Mouse (Mus musculus): Measurements from ENCODE around the gene Prss57.

Prss57 gene

GRCm38 (mm10) chr10:79807826-79808225 is 17.1 kb upstream of the Prss57 start:
- in situ Hi-C loops (cut with MboI, MseI): no loop called here

GRCm38 (mm10) chr10:79806972-79807371 is 16.2 kb upstream of the Prss57 start:
- in situ Hi-C loops (cut with MboI, MseI): no loop called here

- in situ Hi-C loops (cut with MboI, MseI): no loop called here
Measured at GRCm38 (mm10) chr10:79806331-79806730, 15.6 kb upstream of the Prss57 start.

- in situ Hi-C loops (cut with MboI, MseI): no loop called here
Measured at GRCm38 (mm10) chr10:79805636-79806035, 14.9 kb upstream of the Prss57 start.

DNA sequence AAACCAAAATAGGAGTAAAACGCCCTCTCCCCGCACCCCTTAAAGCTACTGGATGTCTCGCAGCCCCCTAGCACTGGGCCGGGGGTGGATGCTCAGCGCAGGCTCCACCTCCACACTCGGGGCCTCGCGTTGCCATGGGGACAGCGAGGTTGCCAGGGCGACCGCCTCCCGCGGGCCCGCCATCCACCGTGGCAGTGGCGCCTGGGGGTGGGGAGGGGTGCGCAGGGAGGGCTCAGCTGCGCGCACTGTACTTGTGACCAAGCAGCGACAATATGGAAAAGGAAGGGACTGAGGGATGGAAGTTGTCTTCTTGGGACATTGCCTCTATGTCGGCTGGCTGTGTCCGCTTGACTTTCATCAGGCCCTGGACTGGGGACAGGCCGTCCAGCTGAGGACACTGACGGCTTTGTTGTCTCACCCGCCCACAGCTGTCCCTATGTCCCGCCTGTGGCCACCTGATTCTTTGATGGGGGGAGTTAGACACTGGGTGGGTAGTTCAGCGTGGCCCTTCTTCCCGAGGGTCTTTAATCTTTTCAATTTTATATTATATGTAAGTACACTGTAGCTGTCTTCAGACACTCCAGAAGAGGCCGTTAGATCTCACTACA is 13.1 kb upstream of the Prss57 start:
- in situ Hi-C loops (cut with MboI, MseI): no loop called here

GRCm38 (mm10) chr10:79802331-79802971 is 11.7 kb upstream of the Prss57 start:
- in situ Hi-C loops (cut with MboI, MseI): no loop called here

- in situ Hi-C loops (cut with MboI, MseI): no loop called here
Measured at GRCm38 (mm10) chr10:79801837-79802236, 11.1 kb upstream of the Prss57 start.

GRCm38 (mm10) chr10:79800508-79800907 is 9.7 kb upstream of the Prss57 start:
- in situ Hi-C loops (cut with MboI, MseI): no loop called here

DNA sequence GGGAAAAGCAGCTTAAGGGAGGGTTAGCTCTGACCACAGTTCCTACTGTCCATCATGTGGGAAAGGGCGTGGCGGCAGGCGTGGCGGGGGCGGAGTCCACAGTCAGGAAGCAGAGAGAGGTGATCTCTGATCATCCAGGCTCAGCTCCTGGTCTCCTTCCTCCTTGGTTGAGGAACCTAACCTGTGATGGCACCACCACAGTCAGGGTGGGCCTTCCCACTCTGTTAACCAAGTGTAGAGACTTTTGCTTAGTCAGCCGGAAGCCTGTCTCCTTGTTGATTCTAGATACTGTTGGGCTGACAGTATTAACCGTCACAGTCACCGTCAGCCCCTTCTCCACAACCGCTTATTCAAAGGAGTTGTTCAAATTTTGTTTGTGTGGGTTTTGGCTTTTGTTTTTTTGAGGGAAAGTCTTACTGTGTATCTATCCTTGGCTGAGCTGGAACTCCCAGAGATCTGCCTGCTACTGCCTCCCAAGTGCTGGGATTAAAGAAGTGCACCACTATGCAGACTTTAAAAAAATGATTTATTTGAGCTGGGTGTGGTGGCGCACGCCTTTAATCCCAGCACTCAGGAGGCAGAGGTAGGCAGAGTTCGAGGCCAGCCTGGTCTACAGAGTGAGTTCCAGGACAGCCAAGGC is 7.6 kb upstream of the Prss57 start:
- in situ Hi-C loops (cut with MboI, MseI): loop anchor here (10.0 kb wide), 1 partner anchor 394 kb away; no protein-coding TSS in a partner anchor

GRCm38 (mm10) chr10:79797326-79797725 is 6.6 kb upstream of the Prss57 start:
- in situ Hi-C loops (cut with MboI, MseI): loop anchor here (10.0 kb wide), 1 partner anchor 393 kb away; no protein-coding TSS in a partner anchor

GRCm38 (mm10) chr10:79795905-79796304 is 5.1 kb upstream of the Prss57 start:
- in situ Hi-C loops (cut with MboI, MseI): loop anchor here (10.0 kb wide), 1 partner anchor 391 kb away; no protein-coding TSS in a partner anchor

DNA sequence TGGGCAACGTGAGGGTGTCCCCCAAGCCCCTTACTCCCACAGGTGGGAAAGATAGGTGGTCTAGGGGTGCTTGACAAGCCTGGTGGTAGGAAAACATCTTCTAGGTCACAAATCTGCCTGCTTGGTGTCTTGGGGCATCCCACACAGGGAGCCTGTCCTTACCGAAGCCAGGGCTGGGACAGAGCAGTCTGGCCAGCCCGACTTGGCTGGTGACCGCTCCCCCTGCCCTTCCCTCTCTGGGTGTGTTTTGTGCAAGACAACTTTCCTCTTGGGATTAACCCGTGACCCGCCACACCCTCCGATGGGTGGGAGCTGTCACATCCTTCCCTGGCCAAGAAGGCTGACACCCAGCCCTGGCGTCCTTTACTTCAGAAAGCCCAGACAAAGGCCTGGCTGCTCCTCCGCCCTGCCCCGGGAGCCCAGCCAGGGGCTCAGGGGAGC is 3.8 kb upstream of the Prss57 start:
- in situ Hi-C loops (cut with MboI, MseI): loop anchor here (10.0 kb wide), 1 partner anchor 390 kb away; no protein-coding TSS in a partner anchor

- in situ Hi-C loops (cut with MboI, MseI): loop anchor here (10.0 kb wide), 1 partner anchor 389 kb away; no protein-coding TSS in a partner anchor
Measured at GRCm38 (mm10) chr10:79793738-79794490, 3.2 kb upstream of the Prss57 start.

GRCm38 (mm10) chr10:79793051-79793737 is 2.4 kb upstream of the Prss57 start, which contains the start of gene Palm:
Palm (plus strand) TSS chr10:79793572.
- in situ Hi-C loops (cut with MboI, MseI): loop anchor here (10.0 kb wide), 1 partner anchor 388 kb away; no protein-coding TSS in a partner anchor

GRCm38 (mm10) chr10:79792339-79793040 is 1.7 kb upstream of the Prss57 start:
- in situ Hi-C loops (cut with MboI, MseI): loop anchor here (10.0 kb wide), 1 partner anchor 388 kb away; no protein-coding TSS in a partner anchor

DNA sequence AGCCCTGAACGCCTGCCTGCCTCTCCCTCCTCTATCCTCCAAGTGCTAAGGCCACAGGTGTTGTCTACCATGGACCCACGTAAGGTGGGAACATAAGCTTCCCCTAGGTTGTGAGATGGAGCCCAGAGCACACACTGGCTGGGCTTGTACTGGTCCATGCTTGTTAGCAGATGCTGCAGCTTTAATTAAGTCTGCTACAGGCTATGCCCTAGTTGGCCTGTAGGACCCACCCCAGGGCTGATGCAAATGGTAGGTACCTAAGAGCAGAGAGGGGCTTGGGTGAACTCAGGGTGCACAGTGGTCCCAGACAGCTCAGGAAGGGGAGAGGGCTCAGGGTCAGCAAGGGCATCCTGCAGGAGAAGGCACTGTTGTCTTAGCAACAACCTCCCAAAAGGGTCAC is 1.2 kb downstream of the Prss57 start:
- in situ Hi-C loops (cut with MboI, MseI): no loop called here

GRCm38 (mm10) chr10:79788386-79789158 is 2.2 kb downstream of the Prss57 start:
- in situ Hi-C loops (cut with MboI, MseI): no loop called here

DNA sequence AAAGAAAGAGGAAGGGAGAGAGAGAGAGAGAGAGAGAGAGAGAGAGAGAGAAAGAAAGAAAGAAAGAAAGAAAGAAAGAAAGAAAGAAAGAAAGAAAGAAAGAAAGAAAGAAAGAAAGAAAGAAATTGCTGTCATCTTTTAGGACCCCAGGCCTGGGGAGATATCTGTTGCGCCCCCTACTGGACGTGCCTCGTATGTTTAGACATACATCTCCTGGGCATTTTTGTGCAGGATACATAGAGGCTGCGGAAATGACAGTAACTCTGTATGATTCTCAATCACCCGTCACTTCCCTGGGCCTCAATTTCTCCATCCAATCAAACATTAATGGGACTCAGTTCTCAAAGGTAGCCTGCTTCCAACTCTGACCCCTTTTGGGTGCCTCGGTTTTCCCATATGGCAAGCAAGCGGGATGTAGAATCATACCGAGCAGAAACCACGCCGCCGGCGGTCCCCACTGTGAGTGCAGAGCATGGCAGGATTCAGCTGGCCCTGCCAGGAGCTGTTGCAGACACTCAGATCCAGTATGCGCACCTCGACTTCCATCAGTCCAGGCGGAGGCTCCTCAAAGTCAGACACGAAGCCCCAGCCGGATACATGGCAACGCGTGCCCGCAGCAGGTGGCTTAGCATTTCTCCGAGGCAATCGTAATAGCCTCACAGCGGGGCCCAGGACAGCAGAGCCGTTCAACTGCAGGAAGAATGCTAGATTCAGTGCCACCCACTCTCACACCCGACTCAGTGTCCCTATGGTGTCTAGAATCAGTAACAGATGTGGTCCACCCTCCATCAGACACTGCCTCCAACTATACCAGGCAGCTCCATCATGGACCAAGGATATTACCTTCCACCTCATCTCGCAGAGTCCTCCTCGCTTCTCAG is 6.6 kb downstream of the Prss57 start:
- in situ Hi-C loops (cut with MboI, MseI): loop anchor here (5.0 kb wide), 1 partner anchor 77 kb away; no protein-coding TSS in a partner anchor

All from T-helper 1 cell (primary cell).